22 mouse cellular contexts compared by ENCODE assay signal in genomic region chr11:80815354-80815753, GRCm38 (mm10).
"Had no signal": no experiment of that assay in that cellular context is flagged by ENCODE, and none has a peak within 500 bp of the region (broad histone marks: within the 10 kb centered on the region; RNA-seq: fewer than 3 reads in every experiment).

No protein-coding gene starts in this region.

- ATAC-seq: hindbrain, embryonic 16.5 days; hindbrain, postnatal 0 days; inflammation-experienced regulatory T-cells, adult 6 months; intestine, embryonic 15.5 days; intestine, embryonic 16.5 days; intestine, postnatal 0 days had no signal

- DNase-seq: heart, postnatal 10 days; heart, postnatal 14 days; heart, postnatal 36 days; heart, postnatal 4 days; kidney, adult 11 months; kidney, adult 18-20 months; kidney, adult 2 months; kidney, adult 8-10 months; kidney, adult 9 months; kidney, postnatal 10 days; kidney, postnatal 14 days; kidney, postnatal 25 days; kidney, postnatal 36 days; kidney, postnatal 4 days; layer of hippocampus, adult 9-11 months; layer of hippocampus, postnatal 36 days had no signal
